Mouse (Mus musculus): Measurements from ENCODE around the gene Prss3.
"Not testable (repeated sequence)": the region's sequence is repeated elsewhere in the genome, so short reads cannot be mapped to it uniquely, and the experiment has no call there.

Gene Prss3

GRCm38 (mm10) chr6:41377578-41377977 lies at the start of gene Prss3:
TSS of gene Prss3 (minus strand) at chr6:41377678.
- in situ Hi-C loops (cut with MboI; ENCODE audit: unreplicated experiment in 2 of 2), result not testable (repeated sequence)

DNA sequence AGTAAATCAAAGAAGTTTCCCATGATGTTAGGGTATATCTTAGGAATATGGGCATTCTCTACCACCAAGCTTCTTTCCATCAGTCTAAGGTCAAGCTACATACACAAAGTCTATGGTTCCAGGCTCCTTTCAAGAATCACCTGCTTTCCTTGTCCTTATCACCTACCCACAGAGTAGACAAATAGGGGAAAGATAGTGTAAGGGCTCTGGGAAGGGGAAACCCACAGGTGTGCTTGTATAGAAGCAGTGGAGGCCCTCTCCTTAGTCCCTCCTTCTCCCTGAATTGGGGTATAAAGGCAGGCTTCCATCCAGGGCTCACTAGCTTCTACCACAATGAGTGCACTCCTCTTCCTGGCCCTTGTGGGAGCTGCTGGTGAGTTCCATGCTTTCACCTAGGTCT lies 14.6 kb upstream of the Prss3 start, which contains the start of gene Gm5771:
Gene Gm5771, plus strand, starts transcription at position 301 of the 400 bp plus-strand sequence.
- in situ Hi-C loops (cut with MboI; ENCODE audit: unreplicated experiment in 2 of 2), result not testable (repeated sequence)

DNA sequence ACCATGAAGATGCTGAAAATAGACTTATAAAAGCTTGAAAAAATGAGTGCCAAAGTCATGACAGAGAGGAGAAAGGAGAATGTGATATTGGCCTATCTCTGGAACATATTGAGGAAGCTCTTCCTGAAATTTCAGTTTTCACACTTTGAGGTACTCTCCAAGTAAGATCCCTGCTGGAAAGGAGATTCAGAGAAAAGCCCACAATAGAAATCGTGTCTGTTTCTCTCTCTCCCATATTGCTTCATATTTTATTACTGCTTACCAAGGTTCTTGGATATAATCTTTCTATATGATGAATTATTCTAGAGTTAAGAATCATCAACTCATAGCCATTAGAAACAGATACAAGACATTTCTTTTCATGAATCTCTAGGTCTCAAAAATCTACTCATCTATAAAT lies 14.2 kb upstream of the Prss3 start:
- in situ Hi-C loops (cut with MboI; ENCODE audit: unreplicated experiment in 2 of 2), result not testable (repeated sequence)

GRCm38 (mm10) chr6:41386781-41387180 lies 9.3 kb upstream of the Prss3 start:
- in situ Hi-C loops (cut with MboI; ENCODE audit: unreplicated experiment in 2 of 2), result no loop called here

DNA sequence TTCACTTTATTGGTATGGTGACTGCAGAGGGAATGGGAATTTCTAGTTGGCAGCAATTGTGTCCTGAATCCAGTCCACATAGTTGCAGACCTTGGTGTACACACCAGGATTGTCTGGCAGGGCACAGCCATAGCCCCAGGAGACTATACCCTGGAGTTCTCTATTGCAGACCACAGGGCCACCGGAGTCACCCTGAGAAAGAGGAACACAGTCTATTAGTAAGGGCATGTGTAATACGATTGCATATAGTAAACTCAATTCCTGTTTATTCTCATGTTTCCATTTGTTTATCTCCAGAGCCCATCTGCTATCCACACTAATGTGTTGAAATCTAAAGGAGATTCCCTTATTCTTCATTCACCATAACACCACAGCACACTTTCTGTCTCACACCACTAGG lies 3.7 kb downstream of the Prss3 start:
- in situ Hi-C loops (cut with MboI; ENCODE audit: unreplicated experiment in 2 of 2), result not testable (repeated sequence)

- in situ Hi-C loops (cut with MboI; ENCODE audit: unreplicated experiment in 2 of 2), result no loop called here
These were observed 23.5 kb downstream of the Prss3 start, which contains the start of gene Try10 for GRCm38 (mm10) chr6:41353932-41354331. TSS of gene Try10 (plus strand) at chr6:41354105.

Data from v-Abl transformed pro-B cells (cell line).